Mouse (Mus musculus): Measurements from ENCODE around the gene Pald1. TPM values are rescaled to one million over a fixed set of nuclear protein-coding genes. Genes with fewer than 3 reads are reported as not detected.

The Pald1 gene
- polyA plus RNA-seq, 1 experiment from 2014 or later = 28.1 TPM

GRCm38 (mm10) chr10:61281115-61281514, 102.2 kb downstream of the Pald1 start:
- Histone ChIP-seq H3K4me1 (0 out of 2 replicates have a peak, but pooled peaks cover 4% of the 10 kb centered on the region), H3K27me3 (ENCODE audit: low read depth, poor library complexity, severe bottlenecking) (no peaks in the 10 kb centered on the region), H3K36me3 (no peaks in the 10 kb centered on the region), H3K4me3 (no peak overlapping the region), H3K9me3 (replicated peaks) (no peaks in the 10 kb centered on the region), H3K27ac (no peak overlapping the region)
- DNase-seq (ENCODE audit: low spot score) = no peak
- WGBS = 81% methylated on average over 5 of the region's 5 CpGs

- no peaks in the 10 kb centered on the region for H3K36me3 ChIP-seq
- DNase-seq (ENCODE audit: low spot score) = no peak
- H3K9me3 ChIP-seq (replicated peaks) = no peaks in the 10 kb centered on the region
- 79% methylated on average over 14 of the region's 14 CpGs for WGBS
- no peak overlapping the region for H3K27ac ChIP-seq
- peaks cover 22% of the 10 kb centered on the region for H3K27me3 ChIP-seq (ENCODE audit: low read depth, poor library complexity, severe bottlenecking)
- no peak overlapping the region for H3K4me3 ChIP-seq
- H3K4me1 ChIP-seq = peaks cover 24% of the 10 kb centered on the region
These were observed 105.2 kb downstream of the Pald1 start for GRCm38 (mm10) chr10:61277918-61278674.

- H3K27ac ChIP-seq = no peak overlapping the region
- DNase-seq (ENCODE audit: low spot score) = no peak
- H3K4me3 ChIP-seq = no peak overlapping the region
- no peaks in the 10 kb centered on the region for H3K9me3 ChIP-seq (replicated peaks)
- peaks cover 32% of the 10 kb centered on the region for H3K27me3 ChIP-seq (ENCODE audit: low read depth, poor library complexity, severe bottlenecking)
- H3K4me1 ChIP-seq = peaks cover 35% of the 10 kb centered on the region
- no peaks in the 10 kb centered on the region for H3K36me3 ChIP-seq
- WGBS = 94% methylated on average over 6 of the region's 6 CpGs
These were observed 106.3 kb downstream of the Pald1 start for GRCm38 (mm10) chr10:61277051-61277450.

- WGBS = 5% methylated on average over 5 of the region's 5 CpGs
- Histone ChIP-seq H3K27ac (peak overlapping the region; percentile 20; the same call in 1 of the 2 replicates), H3K27me3 (ENCODE audit: low read depth, poor library complexity, severe bottlenecking) (peaks cover 41% of the 10 kb centered on the region), H3K4me3 (peak overlapping the region; percentile 26), H3K4me1 (peaks cover 39% of the 10 kb centered on the region), H3K9me3 (replicated peaks) (no peaks in the 10 kb centered on the region), H3K36me3 (no peaks in the 10 kb centered on the region)
- DNase-seq (ENCODE audit: low spot score) = peak; percentile 58
These were observed 107.6 kb downstream of the Pald1 start for GRCm38 (mm10) chr10:61275669-61276110.

- Histone ChIP-seq H3K27me3 (ENCODE audit: low read depth, poor library complexity, severe bottlenecking) (peaks cover 46% of the 10 kb centered on the region), H3K36me3 (no peaks in the 10 kb centered on the region), H3K27ac (no peak overlapping the region), H3K9me3 (replicated peaks) (no peaks in the 10 kb centered on the region), H3K4me1 (peaks cover 39% of the 10 kb centered on the region), H3K4me3 (no peak overlapping the region)
- no peak for DNase-seq (ENCODE audit: low spot score)
- WGBS = 56% methylated on average over 2 of the region's 2 CpGs
These were observed 108.8 kb downstream of the Pald1 start for GRCm38 (mm10) chr10:61274532-61274931.

GRCm38 (mm10) chr10:61273844-61274215, 109.5 kb downstream of the Pald1 start:
- Histone ChIP-seq H3K4me3 (peak overlapping the region; percentile 72), H3K27ac (peak overlapping the region; percentile 87), H3K4me1 (peaks cover 39% of the 10 kb centered on the region), H3K36me3 (no peaks in the 10 kb centered on the region), H3K9me3 (replicated peaks) (no peaks in the 10 kb centered on the region), H3K27me3 (ENCODE audit: low read depth, poor library complexity, severe bottlenecking) (peaks cover 46% of the 10 kb centered on the region)
- WGBS = 57% methylated on average over 7 of the region's 7 CpGs
- no peak for DNase-seq (ENCODE audit: low spot score)

GRCm38 (mm10) chr10:61273081-61273843, 110.1 kb downstream of the Pald1 start, which contains the start of gene Adamts14:
TSS of gene Adamts14 (minus strand) at chr10:61273438.
- Histone ChIP-seq H3K4me1 (peaks cover 39% of the 10 kb centered on the region), H3K27me3 (ENCODE audit: low read depth, poor library complexity, severe bottlenecking) (peaks cover 46% of the 10 kb centered on the region), H3K27ac (peak within 1 kb of the TSS; percentile 87), H3K36me3 (no peaks in the 10 kb centered on the region), H3K9me3 (replicated peaks) (no peaks in the 10 kb centered on the region), H3K4me3 (peak within 1 kb of the TSS; percentile 72)
- 1% methylated on average over 74 of the region's 75 CpGs for WGBS
- peak; percentile 78 for DNase-seq (ENCODE audit: low spot score)

GRCm38 (mm10) chr10:61272631-61273030, 110.7 kb downstream of the Pald1 start:
- 54% methylated on average over 5 of the region's 5 CpGs for WGBS
- H3K4me3 ChIP-seq = peak overlapping the region; percentile 72
- H3K36me3 ChIP-seq = no peaks in the 10 kb centered on the region
- no peak for DNase-seq (ENCODE audit: low spot score)
- peaks cover 35% of the 10 kb centered on the region for H3K4me1 ChIP-seq
- H3K9me3 ChIP-seq (replicated peaks) = no peaks in the 10 kb centered on the region
- peak overlapping the region; percentile 87 for H3K27ac ChIP-seq
- H3K27me3 ChIP-seq (ENCODE audit: low read depth, poor library complexity, severe bottlenecking) = peaks cover 46% of the 10 kb centered on the region

GRCm38 (mm10) chr10:61272089-61272626, 111.2 kb downstream of the Pald1 start:
- no peak for DNase-seq (ENCODE audit: low spot score)
- Histone ChIP-seq H3K4me1 (peaks cover 40% of the 10 kb centered on the region), H3K9me3 (replicated peaks) (no peaks in the 10 kb centered on the region), H3K36me3 (no peaks in the 10 kb centered on the region), H3K27me3 (ENCODE audit: low read depth, poor library complexity, severe bottlenecking) (peaks cover 46% of the 10 kb centered on the region), H3K27ac (no peak overlapping the region), H3K4me3 (peak overlapping the region; percentile 72; the same call in 1 of the 2 replicates)
- 49% methylated on average over 8 of the region's 8 CpGs for WGBS

Other genes starting within 250 kb of the Pald1 start
- gene Sgpl1, start 235.8 kb downstream of the Pald1 start, polyA plus RNA-seq (2016; fragmentation: Nextera tagmentation; extraction: Ambion mirVana) = 62.5 and 80.3 TPM in 2 replicates
- gene Tbata, start 211.6 kb downstream of the Pald1 start, polyA plus RNA-seq (2016; fragmentation: Nextera tagmentation; extraction: Ambion mirVana) = not detected in 2 replicates
- 0.46 and 0.48 TPM in 2 replicates for gene Adamts14, start 110.1 kb downstream of the Pald1 start, polyA plus RNA-seq (2016; fragmentation: Nextera tagmentation; extraction: Ambion mirVana)
- not detected in 2 replicates for gene Prf1, start 85.7 kb downstream of the Pald1 start, polyA plus RNA-seq (2016; fragmentation: Nextera tagmentation; extraction: Ambion mirVana)
- gene Nodal, start 34.4 kb upstream of the Pald1 start, polyA plus RNA-seq (2016; fragmentation: Nextera tagmentation; extraction: Ambion mirVana) = 0.13 and 0.36 TPM in 2 replicates
- gene Eif4ebp2, start 69.1 kb upstream of the Pald1 start, polyA plus RNA-seq (2016; fragmentation: Nextera tagmentation; extraction: Ambion mirVana) = 83.2 and 85.7 TPM in 2 replicates
- gene Lrrc20, start 92.3 kb upstream of the Pald1 start, polyA plus RNA-seq (2016; fragmentation: Nextera tagmentation; extraction: Ambion mirVana) = 10.9 and 11.4 TPM in 2 replicates
- gene Npffr1, start 212.0 kb upstream of the Pald1 start, polyA plus RNA-seq (2016; fragmentation: Nextera tagmentation; extraction: Ambion mirVana) = 0.04 TPM in 1 of 2 replicates, not detected in the other